Mouse (Mus musculus) neural tube, embryonic 14.5 days (tissue): ENCODE measurements around the gene Cul4a. TPM values are rescaled to one million over a fixed set of nuclear protein-coding genes. Genes with fewer than 3 reads are reported as not detected.
A peak's percentile ranks its signal among the peaks of the same experiment; 100 is the strongest.

ENCODE experiments used
- ATAC-seq: fragments of 200-750 bp; cut with Nextera tagmentation; 2 replicates; pipeline ENCODE4 v1.8.0; 2017; ENCODE audit warnings: low read depth, mild to moderate bottlenecking, moderate TSS enrichment, moderate library complexity
- H3K27ac ChIP-seq: fragments of 300-500 bp; sonication (generic); 2 replicates; pipeline ENCODE4 v1.5.1; 2014; ENCODE audit warnings: low read depth, mild to moderate bottlenecking, control low read depth, low read length, moderate library complexity, mixed read lengths
- H3K27me3 ChIP-seq: fragments of 300-500 bp; sonication (generic); 2 replicates; pipeline ENCODE4 v1.6.1; 2014; ENCODE audit warnings: low read length; ENCODE audit not compliant: control insufficient read depth, insufficient read depth
- H3K36me3 ChIP-seq: fragments of 300-500 bp; sonication (generic); 2 replicates; pipeline ENCODE4 v1.6.1; 2014; ENCODE audit warnings: low read length, mixed read lengths; ENCODE audit not compliant: control insufficient read depth, insufficient read depth
- H3K4me1 ChIP-seq: fragments of 300-500 bp; sonication (generic); 2 replicates; pipeline ENCODE4 v1.6.1; 2014; ENCODE audit warnings: low read length; ENCODE audit not compliant: control insufficient read depth, insufficient read depth
- H3K4me2 ChIP-seq: fragments of 300-500 bp; sonication (generic); 2 replicates; pipeline ENCODE4 v1.6.1; 2014; ENCODE audit warnings: mild to moderate bottlenecking, low read depth, low read length, control low read depth
- H3K4me3 ChIP-seq: fragments of 300-500 bp; sonication (generic); 2 replicates; pipeline ENCODE4 v1.5.1; 2014; ENCODE audit warnings: low read depth, low read length, control low read depth, mixed read lengths
- H3K9ac ChIP-seq: fragments of 300-500 bp; sonication (generic); replicated peaks from 2 replicates; pipeline ENCODE4 v1.6.1; 2014; ENCODE audit warnings: low read depth, mild to moderate bottlenecking, control low read depth, low read length, mixed read lengths
- H3K9me3 ChIP-seq: fragments of 300-500 bp; sonication (generic); 2 replicates; pipeline ENCODE4 v1.6.1; 2016; ENCODE audit warnings: low read length; ENCODE audit not compliant: control insufficient read depth
- WGBS: fragments of 180-500 bp; shearing (Covaris S2); extraction: QIAGEN DNeasy Blood & Tissue Kit; methylation state at CpG from one replicate; pipeline ENCODE4 v1.1.7; 2014; 5-methylcytosine and 5-hydroxymethylcytosine counted together
- polyA plus RNA-seq: library from polyadenylated mRNA; unstranded; fragments of >200 nt; fragmentation: Nextera tagmentation; extraction: Ambion mirVana; gene quantifications from 2 replicates; pipeline ENCODE4 v1.2.1, GENCODE M21; 2014

Cul4a gene
- polyA plus RNA-seq, 1 experiment from 2014 or later = 70.3 TPM

DNA sequence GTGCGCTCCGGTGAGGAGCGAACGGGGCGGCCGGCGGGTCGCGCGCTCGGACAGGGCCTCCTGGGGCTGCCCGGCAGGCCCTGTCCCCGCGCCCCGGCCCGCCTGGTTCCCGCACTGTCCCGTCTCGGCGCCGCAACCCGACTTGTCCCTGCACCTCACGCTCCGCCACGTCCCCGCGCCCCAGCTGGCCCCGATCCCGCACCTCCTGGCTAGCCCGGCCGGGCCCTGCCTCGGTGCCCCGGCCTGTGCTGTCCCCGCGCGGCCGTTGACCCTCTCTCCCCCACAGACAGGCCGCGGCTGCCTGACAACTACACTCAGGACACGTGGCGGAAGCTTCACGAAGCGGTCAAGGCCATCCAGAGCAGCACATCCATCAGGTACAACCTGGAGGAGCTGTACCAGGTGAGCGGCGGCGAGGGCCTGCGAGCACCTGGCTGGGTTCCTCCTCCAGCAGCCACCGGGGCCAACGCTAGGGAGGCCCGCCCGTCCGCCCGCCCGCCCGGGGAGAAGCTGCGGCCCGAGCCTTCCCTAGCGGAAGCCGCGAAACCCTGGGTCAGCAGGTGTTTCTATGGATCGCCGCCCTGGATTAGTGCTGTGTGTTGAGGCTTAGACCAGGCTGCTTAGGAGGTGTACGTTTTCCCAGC is 609 bp downstream of the Cul4a start:
- peak; percentile 52 for ATAC-seq
- peak overlapping the region; percentile 92 for H3K9ac ChIP-seq
- H3K27me3 ChIP-seq = no peaks in the 10 kb centered on the region
- H3K4me2 ChIP-seq = peak overlapping the region; percentile 95
- peak overlapping the region; percentile 92 for H3K4me3 ChIP-seq
- H3K9me3 ChIP-seq = no peaks in the 10 kb centered on the region
- H3K27ac ChIP-seq = peak overlapping the region; percentile 84
- under 1% methylated on average over 58 of the region's 63 CpGs for WGBS
- peaks cover 3% of the 10 kb centered on the region; the same call in 1 of the 2 replicates for H3K36me3 ChIP-seq
- peaks cover 17% of the 10 kb centered on the region for H3K4me1 ChIP-seq

DNA sequence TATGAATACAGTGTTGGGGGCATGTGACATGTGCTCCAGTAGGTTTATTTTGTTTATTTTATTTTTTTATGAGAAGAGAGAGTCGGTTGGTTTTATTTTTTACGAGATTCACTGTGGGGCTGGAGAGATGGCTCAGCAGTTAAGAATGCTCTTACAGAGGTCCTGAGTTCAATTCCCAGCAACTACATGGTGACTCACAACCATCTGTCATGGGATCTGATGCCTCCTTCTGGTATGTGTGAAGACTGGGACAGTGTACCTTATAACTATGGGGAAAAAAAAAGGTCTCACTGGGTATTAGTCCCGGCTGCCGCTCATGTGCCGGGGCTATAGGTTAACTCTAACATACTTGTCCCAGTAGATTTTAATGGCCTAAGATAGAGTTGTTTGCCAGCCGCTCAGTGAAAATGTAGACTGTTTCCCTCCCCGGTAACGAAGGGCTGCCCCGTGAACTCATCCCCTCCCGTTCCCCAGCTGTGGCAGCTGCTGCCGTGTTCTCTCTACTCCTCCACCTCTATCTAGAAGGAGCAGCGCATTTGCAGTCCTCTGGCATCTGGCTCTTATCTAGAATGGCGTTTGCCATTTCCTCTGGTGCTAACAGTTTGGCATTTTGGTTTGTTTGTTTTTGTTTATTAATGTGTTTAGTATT is 2.7 kb downstream of the Cul4a start:
- H3K4me1 ChIP-seq = peaks cover 17% of the 10 kb centered on the region

DNA sequence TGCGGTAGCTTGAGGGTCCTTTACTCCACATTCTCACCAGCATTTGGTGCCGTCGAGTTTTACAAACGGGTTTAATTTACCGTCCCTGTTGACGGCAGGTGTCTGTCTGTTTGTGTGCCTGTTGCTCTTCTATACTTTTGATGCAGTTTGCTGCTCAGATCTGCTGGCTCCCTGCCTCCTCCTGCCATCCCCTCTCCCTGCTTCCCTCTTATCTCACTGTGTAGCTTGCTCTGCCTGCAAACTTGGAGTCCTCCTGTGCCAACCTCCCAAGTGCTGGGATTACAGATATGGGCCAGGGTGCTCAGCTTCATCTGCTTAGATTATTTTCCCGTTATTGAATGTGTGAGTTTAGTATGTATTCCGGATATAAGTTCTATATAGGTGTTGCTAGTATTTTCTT is 3.5 kb downstream of the Cul4a start:
- no peak overlapping the region for H3K27ac ChIP-seq
- H3K4me3 ChIP-seq = no peak overlapping the region
- no peaks in the 10 kb centered on the region for H3K27me3 ChIP-seq
- H3K4me2 ChIP-seq = no peak overlapping the region
- H3K4me1 ChIP-seq = peaks cover 12% of the 10 kb centered on the region
- WGBS = 92% methylated on average over 8 of the region's 8 CpGs
- no peak overlapping the region for H3K9ac ChIP-seq
- no peaks in the 10 kb centered on the region for H3K9me3 ChIP-seq
- 0 out of 2 replicates have a peak, but pooled peaks cover 3% of the 10 kb centered on the region for H3K36me3 ChIP-seq
- ATAC-seq = no peak

More for the DNA sequence above, 2.7 kb downstream of the Cul4a start:
- ATAC-seq = no peak
- no peak overlapping the region for H3K9ac ChIP-seq
- no peak overlapping the region for H3K27ac ChIP-seq
- H3K4me3 ChIP-seq = no peak overlapping the region
- no peaks in the 10 kb centered on the region for H3K9me3 ChIP-seq
- 92% methylated on average over 13 of the region's 13 CpGs for WGBS
- 0 out of 2 replicates have a peak, but pooled peaks cover 3% of the 10 kb centered on the region for H3K36me3 ChIP-seq
- H3K27me3 ChIP-seq = no peaks in the 10 kb centered on the region
- no peak overlapping the region for H3K4me2 ChIP-seq

DNA sequence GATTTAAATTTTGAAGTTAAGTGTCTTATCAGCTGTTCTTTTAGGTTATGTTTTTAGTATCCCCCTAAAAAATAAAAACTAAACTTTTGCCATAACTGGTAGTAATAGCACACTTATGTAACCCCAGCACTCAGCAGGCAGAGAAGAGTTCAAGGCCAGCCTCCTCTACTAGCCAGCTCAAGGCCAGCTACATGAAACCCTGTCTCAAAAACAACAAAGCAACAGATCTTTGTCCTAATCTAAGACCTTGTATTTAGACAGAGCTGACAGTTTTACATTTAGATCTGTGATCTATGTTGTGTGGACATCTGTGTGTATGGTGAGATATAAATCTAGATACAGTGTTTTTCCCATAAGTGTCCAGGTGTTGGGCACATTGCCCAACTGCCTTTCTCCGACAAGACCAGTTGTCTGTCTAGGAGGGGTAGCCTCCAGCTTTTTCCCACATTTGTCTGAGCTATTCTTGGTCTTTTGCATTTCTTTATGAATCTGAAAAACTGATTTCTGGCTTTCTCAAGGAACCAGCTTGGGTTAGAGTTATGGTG is 4.1 kb downstream of the Cul4a start:
- H3K9me3 ChIP-seq = no peaks in the 10 kb centered on the region
- H3K4me2 ChIP-seq = no peak overlapping the region
- ATAC-seq = no peak
- H3K27me3 ChIP-seq = no peaks in the 10 kb centered on the region
- WGBS = 61% methylated on average over 1 of the region's 1 CpGs
- H3K27ac ChIP-seq = no peak overlapping the region
- no peak overlapping the region for H3K4me3 ChIP-seq
- H3K36me3 ChIP-seq = 0 out of 2 replicates have a peak, but pooled peaks cover 3% of the 10 kb centered on the region
- H3K9ac ChIP-seq = no peak overlapping the region
- H3K4me1 ChIP-seq = peaks cover 10% of the 10 kb centered on the region

DNA sequence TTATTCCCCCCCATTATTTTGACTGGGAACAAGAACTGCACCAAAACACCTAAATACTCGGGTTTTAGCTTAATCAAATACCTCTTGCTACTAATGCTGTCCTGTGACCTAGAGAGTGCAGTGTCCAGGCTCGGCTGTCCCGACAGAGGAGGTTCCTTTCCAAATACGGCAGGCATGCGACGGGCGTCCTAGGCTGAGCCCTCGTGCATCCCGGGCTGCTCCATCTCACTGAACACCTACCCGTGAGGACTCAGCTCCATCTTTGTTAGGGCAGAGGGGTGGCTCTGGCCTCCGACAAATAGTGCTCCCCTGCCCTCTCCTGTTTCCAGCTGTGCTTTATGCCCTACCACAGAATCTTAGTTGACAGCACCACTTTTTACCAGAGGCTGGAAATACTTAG is 6.5 kb downstream of the Cul4a start:
- Histone ChIP-seq H3K9me3 (no peaks in the 10 kb centered on the region), H3K9ac (no peak overlapping the region), H3K4me1 (peaks cover 8% of the 10 kb centered on the region), H3K36me3 (0 out of 2 replicates have a peak, but pooled peaks cover 3% of the 10 kb centered on the region), H3K4me3 (no peak overlapping the region), H3K4me2 (no peak overlapping the region), H3K27ac (no peak overlapping the region), H3K27me3 (no peaks in the 10 kb centered on the region)
- 90% methylated on average over 11 of the region's 11 CpGs for WGBS
- ATAC-seq = no peak

- no peak overlapping the region for H3K9ac ChIP-seq
- H3K9me3 ChIP-seq = no peaks in the 10 kb centered on the region
- ATAC-seq = no peak
Measured at GRCm38 (mm10) chr8:13113232-13113631, 7.8 kb downstream of the Cul4a start.

GRCm38 (mm10) chr8:13117096-13117495 is 11.7 kb downstream of the Cul4a start:
- ATAC-seq = no peak
- Histone ChIP-seq H3K4me2 (no peak overlapping the region), H3K36me3 (peaks cover 14% of the 10 kb centered on the region; the same call in 1 of the 2 replicates), H3K9me3 (no peaks in the 10 kb centered on the region), H3K4me3 (no peak overlapping the region), H3K4me1 (no peaks in the 10 kb centered on the region), H3K9ac (no peak overlapping the region), H3K27ac (no peak overlapping the region), H3K27me3 (no peaks in the 10 kb centered on the region)
- WGBS = 100% methylated on average over 2 of the region's 2 CpGs

More at GRCm38 (mm10) chr8:13113232-13113631, 7.8 kb downstream of the Cul4a start:
- 95% methylated on average over 4 of the region's 4 CpGs for WGBS
- Histone ChIP-seq H3K27ac (no peak overlapping the region), H3K27me3 (no peaks in the 10 kb centered on the region), H3K36me3 (0 out of 2 replicates have a peak, but pooled peaks cover 3% of the 10 kb centered on the region), H3K4me1 (peaks cover 8% of the 10 kb centered on the region), H3K4me3 (no peak overlapping the region), H3K4me2 (no peak overlapping the region)

- Histone ChIP-seq H3K4me3 (no peak overlapping the region), H3K4me2 (no peak overlapping the region), H3K4me1 (no peaks in the 10 kb centered on the region), H3K36me3 (peaks cover 20% of the 10 kb centered on the region), H3K27ac (no peak overlapping the region), H3K9ac (no peak overlapping the region), H3K9me3 (no peaks in the 10 kb centered on the region), H3K27me3 (no peaks in the 10 kb centered on the region)
- 91% methylated on average over 3 of the region's 3 CpGs for WGBS
- ATAC-seq = no peak
Measured at GRCm38 (mm10) chr8:13118516-13118915, 13.1 kb downstream of the Cul4a start.
